Mouse (Mus musculus): Measurements from ENCODE around the gene Tmem269. TPM values are rescaled to one million over a fixed set of nuclear protein-coding genes. Genes with fewer than 3 reads are reported as not detected.

Gene Tmem269
- polyA plus RNA-seq (2012; rRNA removed): 1.1 and 1.2 TPM in 2 replicates

DNA sequence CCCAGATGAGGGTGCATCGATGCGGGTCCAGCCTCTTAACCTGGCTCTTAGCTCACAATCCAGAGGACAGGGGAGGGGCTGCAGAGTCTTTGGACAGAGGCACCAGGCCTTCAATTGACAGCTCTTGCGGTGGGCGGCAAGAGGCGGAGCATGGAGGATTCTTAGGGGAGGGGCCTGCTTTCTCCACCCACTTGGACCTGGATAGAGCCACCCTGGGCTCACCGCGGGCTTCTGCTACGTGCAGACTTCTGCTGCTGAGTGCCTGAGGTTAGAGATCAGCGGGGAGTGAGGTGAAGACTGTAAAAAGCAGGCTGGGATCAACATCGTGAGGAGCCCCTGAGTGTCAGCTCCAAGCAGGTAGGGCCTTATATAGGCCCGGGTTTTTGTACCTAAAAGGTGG is at the start of gene Tmem269:
Gene Tmem269 (minus strand): TSS at position 49 of the 400 bp plus-strand sequence.
- DNase-seq (ENCODE audit: extremely low spot score in 1 of 2, low spot score in 1 of 2): no peak

DNA sequence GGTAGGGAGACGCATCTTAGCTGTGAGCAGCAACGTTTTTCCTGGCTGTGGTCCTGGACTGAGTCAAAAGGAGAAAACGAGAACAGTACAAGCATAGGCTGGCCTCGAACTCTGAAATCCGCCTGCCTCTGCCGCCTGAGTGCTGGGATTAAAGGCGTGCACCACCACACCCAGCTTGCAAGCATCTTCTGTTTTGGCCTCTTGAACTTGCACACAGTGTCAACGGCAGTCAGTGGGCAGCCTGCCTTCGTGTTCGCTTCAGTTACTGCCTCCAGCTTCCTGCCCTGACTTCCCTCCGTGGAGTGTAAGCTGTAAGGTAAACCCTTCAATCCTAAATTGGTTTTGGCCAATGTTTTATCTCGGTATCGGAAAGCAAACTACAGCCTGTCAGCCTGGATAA is 48.6 kb upstream of the Tmem269 start:
- no peak for DNase-seq (ENCODE audit: extremely low spot score in 1 of 2, low spot score in 1 of 2)

DNA sequence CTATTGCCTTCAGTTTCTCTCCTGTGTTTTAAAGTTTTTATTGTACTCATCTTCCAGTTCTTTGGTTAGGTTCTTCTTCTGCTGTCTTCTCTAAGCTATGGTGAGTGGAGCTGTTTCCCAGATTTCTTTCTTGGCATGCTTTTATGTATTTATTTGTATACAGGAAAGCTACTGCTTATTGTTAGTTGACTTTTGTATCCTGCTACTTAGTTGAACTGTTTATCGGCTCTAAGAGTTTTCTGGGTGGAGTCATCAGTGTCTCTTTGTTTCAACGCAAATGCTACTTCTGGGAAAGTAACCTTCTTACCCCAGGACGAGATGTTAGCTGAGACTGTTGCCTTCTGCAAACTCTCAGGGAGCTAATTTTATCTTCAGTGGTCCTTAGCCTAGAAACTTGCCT is 45.4 kb upstream of the Tmem269 start:
- DNase-seq (ENCODE audit: extremely low spot score in 1 of 2, low spot score in 1 of 2): no peak

DNA sequence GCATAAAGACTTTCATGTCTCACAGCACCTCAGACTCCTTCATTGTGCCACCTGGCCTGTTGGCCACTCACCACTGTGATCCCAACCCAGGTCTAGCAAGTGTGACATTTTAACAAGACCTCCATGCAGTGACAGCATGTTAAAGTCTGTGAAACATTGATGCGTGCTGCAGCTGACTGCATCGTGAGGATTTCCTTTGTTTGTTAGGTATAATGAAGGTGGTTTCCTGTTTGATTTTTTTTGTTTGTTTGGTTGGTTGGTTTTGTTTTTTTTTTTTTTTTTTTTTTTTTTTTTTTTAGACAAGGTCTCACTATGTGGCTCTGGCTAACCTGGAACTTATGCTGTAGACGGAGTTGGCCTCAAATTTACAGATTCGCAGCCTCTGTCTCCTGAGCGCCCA is 44.5 kb upstream of the Tmem269 start:
- DNase-seq (ENCODE audit: extremely low spot score in 1 of 2, low spot score in 1 of 2): no peak

DNA sequence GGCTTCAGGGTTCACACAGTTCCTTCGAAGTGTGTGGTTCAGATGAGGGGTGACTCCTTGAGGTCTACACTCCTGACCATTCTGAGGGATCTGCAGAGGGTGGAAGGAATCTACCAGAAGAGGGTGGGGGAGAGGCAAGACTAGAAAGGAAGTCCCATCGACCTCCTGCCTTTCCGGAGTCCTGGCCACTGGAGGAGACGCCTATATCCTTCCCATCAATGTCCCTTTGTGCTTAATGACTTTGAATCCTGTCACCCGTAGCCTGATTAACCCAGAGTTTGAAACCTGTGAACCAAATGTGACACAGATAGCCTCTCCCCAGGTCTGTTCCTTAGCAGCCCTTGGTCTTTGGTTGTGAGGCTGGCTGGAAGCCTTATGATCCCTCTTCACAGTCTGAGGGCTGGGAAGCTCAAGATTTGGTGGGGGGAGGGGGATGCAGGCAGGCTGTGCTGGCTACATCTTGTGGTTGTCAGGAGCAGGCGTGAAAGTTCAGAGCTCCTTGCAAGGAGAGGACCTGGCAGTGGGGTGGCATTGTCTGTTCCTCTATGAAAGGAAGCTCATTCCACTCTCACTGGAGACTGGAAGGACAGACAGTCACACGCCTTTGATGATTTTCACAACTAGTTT is 43.2 kb upstream of the Tmem269 start:
- no peak for DNase-seq (ENCODE audit: extremely low spot score in 1 of 2, low spot score in 1 of 2)

DNA sequence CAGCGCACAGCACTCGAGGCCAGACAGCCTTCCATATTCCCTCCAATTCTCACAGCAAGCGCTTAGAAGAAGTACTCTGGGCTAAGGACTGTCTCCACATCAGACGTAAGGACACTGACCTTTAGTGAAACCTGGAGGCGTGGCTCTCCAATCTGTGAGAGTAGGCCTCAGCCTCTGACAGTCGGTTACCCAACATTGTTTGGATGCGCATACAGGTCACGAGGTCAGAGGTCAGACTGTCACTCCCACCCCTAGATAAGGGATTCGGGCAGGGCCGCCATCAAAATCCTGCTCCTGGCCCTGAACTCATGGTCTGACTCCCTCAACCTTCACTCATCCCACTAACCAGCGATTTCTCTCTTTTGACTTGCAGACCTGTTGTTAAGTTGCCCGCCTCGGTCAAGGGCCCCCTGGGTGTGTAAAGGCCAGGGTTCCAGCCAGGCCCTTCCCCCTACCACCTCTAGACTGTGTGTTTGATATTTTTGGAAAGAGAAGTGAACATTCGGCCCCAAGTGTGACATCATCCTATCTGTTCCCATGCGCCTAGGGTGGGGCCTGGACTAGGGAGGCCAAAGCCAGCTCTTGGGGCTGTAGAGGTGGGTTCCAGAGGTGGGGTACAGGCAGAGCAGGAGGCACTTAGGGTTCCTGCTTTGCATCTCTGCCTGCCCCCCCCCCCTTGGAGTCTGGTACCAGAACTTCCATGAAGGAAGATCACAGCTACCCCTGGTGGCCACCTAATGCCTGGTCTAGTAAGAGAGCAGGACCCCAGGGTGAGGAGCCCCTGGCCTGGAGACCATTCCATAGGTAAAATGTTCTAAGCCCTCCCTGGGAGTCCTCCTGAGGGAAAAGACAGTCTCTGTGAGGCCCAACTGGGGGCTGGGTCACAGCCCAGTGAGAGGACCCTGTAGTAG is 41.6 kb upstream of the Tmem269 start:
- DNase-seq (ENCODE audit: extremely low spot score in 1 of 2, low spot score in 1 of 2): no peak

DNA sequence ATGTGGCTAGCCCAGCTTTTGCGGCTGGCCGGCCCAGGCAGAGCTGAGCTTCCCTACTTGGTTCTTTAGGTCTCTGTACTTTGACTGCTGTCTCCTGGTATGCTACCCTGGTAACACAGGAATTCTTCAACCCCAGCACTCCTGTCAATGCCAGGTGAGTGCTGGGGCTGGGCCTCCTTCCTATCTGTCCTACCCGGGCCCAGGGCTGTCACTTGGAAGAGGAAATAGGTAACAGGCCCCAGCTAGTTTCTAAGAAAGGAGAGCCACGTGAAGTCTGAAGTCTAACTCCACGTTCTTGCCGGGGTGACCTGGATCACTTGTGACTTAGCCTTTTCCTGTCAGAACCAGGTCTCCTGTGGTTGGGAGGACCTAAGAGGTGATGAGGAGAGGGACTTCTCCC is 39.1 kb upstream of the Tmem269 start:
- no peak for DNase-seq (ENCODE audit: extremely low spot score in 1 of 2, low spot score in 1 of 2)

DNA sequence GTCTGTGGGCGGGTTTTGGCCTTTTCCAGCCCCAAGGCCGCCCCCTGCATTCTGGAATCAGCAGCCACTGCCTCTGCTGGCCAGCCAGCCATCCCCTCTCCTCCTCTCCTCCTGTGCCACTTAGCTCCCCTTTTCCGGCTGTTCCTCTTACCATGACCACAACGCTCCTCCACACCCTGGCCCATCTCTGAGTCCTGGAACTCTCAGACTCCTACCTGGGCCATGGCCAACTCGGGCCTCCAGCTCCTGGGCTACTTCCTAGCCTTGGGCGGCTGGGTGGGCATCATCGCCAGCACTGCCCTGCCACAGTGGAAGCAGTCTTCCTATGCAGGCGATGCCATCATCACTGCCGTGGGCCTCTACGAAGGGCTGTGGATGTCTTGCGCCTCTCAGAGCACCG is 37.3 kb upstream of the Tmem269 start, which contains the start of gene Cldn19:
Gene Cldn19 (plus strand): TSS at position 64 of the 400 bp plus-strand sequence.
- no peak for DNase-seq (ENCODE audit: extremely low spot score in 1 of 2, low spot score in 1 of 2)

DNA sequence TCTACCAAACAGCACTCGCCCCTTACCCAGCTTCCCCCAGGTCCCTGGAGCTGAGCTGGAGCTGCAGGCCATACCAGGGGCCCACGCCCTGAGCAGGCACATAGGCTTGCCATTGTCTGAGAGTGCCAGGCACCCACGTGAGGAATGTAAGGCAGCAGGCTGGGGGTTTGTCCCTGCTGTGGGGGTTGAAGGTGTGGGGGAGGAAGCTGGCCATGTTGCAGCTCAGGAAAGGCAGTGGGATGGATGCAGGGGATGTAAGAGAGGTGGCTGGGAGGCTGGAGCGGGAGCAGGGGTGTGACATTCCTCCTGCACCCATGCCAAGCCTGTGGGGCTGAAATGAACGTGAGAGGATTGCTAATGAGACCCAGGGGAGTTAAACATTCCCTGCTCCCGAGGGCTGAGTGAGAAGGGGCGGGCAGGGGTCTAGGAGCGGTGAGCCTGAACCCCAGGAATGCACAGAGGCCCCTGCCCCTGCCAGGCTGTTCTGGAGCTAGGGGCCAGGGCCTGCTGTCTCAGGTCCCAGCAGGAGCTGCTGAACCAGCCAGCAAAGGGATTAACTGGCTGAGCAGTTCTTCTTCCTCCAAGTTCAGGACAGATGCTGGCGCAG is 36.1 kb upstream of the Tmem269 start:
- peak in 1 of 2 experiments; percentile 59 for DNase-seq (ENCODE audit: extremely low spot score in 1 of 2, low spot score in 1 of 2)

DNA sequence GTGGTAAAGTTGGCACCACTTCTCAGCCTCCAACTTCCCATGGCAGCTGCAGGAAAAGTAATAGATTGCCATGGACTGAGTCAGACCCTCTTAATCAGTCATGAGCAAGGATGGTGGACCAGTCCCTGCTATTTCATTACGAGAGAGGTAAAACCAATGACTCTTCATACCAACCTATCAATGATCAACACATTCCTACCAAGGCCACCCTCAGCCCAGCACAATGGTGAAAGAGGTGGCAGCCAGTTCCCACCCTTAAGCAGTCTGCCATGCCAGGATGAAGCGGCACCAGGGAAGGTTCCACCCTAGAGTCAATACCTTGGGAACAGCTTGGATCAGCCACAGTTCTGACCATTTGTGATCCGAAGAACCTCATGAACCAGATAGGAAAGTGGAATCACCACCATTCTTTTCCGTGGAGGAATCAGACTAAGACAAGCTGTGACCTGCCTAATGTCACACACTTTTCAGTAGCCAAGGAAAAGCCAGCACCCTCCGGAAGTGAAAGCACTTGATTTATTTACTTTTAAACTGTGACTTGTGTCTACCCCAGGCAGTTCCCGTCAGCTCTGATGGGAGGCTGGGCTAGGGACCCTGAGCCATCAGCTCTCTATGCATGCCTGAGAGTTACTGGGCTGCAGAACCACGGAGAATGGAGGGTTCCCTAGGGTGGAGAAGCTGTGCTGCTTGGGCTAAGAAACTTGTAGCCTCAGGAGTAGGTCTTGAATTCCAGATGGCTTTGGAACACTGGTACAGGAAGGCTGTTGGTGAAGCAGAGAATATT is 34.2 kb upstream of the Tmem269 start:
- DNase-seq (ENCODE audit: extremely low spot score in 1 of 2, low spot score in 1 of 2): no peak

DNA sequence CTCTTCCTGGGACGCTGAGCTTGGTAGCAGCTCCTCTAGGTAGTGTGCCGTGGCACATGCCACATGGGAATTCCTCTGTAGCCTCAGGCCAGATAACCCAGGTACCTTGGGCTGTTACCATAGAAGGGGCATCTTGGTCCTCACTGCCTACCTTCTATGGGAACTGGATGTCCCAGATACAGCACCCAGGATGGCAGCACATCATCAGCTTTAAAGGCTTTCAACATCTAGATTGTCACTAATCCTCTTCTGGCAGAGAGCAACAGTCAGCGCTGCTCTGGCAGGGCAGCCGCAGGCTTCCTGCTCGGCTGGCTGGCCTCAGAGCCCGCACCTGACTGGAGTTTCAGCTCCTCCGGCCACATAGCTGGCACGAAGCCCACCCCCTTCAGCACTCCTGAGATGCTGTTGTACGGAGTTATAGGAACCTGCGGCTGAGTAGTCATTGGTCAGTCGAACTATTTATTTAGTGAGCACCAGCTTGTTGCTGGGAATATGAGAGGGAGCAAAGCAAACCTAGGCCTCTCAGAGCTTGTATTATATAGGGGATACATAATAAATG is 30.5 kb upstream of the Tmem269 start:
- no peak for DNase-seq (ENCODE audit: extremely low spot score in 1 of 2, low spot score in 1 of 2)

DNA sequence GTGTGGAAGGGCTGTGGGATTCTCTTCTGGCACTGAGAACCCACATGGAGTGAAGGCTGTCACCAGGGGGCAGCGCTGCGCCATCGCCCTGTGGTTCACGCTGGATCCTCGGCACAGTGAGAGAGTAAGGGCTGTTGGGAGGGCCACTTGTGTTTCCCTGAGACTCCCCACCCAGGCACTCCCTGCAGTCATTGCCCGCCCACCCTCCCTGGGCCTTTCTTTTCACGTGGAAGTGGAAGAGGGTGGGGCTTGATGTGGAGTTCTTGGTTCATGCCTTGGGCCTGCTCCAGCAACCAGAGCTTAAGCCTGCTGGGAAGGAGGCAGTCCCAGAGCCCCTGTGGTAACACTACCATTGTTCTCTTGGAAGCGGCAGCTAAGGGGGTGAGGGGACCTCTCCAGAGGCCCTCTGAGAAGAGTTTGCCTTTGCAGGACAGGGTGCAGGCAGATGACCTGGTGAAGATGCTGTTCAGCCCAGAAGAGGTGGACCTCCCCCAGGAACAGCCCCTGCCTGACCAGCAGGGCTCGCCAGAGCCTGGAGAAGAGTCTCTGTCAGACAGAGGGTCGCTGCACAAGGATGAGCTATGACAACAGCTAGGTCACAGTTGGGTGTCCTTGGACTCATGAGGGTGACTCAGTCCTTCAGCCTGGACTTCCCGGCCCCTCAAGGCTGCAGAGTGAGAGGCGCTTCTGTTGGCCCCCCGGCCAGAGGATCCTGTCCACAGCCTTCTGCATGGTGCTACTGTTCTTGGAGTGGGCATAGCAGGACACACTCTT is 29.6 kb upstream of the Tmem269 start:
- peak in 1 of 2 experiments; percentile 85 for DNase-seq (ENCODE audit: extremely low spot score in 1 of 2, low spot score in 1 of 2)

DNA sequence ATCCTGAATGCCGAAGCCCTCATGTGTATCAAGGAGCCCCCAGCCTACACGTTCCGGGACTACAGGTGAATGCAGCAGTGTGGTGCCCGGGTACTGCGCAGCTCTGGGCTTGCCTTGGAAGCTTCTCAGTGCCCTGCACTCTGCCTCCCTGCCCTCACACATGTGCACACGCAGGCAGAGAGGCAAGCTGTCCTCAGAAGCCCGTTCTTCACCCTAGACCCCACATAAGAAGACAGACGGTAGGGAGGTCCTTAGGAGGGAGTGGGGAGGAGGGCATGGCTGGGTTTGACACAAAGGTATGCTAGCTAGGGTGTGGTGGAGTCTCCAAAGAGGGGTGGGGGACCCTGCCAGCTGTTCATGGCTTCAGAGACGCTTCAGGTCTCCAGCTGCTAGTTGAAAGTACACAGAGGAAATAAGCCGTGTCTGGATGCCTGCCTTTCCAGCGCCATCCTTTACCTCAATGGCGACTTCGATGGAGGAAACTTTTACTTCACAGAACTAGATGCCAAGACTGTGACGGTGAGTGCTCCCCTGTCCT is 28.7 kb upstream of the Tmem269 start:
- no peak for DNase-seq (ENCODE audit: extremely low spot score in 1 of 2, low spot score in 1 of 2)

DNA sequence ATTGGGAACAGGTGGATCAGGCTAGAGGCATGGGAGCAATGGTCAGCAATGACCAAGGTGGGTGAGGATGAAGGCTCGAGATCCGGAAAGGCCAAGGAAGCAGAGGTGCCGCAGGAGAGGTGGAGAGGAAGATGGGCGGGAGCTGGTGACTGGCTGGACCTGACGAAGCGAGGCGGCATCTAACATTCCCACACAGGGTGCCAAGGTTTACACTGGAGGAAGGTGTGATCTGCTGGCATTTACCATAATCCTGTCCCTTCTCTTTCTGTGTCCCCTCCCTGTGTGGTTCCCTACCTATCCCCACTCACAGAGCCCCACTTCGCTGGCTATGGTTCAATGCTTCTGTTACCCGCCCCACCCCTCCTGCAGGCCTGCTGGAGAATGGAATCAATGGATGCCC is 27.9 kb upstream of the Tmem269 start:
- peak in 1 of 2 experiments; percentile 57 for DNase-seq (ENCODE audit: extremely low spot score in 1 of 2, low spot score in 1 of 2)

DNA sequence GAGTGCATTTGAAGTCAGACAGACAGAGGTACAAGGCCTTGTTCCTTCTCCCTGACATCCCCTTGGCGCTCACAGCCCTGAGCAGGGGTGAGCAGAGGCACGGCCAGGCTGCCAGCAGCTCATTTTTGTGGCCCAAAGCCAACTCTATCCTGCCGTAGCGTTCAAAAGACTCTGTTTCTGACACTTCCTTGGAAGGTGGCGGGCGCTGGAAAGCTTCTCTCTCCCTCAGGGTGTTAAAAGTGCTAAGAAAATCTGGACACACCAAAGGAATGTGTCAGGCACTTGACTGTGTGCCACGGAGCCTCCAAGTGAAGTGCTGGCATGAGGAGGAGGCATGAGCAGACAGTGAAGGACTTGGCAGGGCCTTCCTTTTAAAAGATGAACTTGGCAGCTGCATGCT is 27.5 kb upstream of the Tmem269 start:
- DNase-seq (ENCODE audit: extremely low spot score in 1 of 2, low spot score in 1 of 2): peak; percentile 78 to 84

DNA sequence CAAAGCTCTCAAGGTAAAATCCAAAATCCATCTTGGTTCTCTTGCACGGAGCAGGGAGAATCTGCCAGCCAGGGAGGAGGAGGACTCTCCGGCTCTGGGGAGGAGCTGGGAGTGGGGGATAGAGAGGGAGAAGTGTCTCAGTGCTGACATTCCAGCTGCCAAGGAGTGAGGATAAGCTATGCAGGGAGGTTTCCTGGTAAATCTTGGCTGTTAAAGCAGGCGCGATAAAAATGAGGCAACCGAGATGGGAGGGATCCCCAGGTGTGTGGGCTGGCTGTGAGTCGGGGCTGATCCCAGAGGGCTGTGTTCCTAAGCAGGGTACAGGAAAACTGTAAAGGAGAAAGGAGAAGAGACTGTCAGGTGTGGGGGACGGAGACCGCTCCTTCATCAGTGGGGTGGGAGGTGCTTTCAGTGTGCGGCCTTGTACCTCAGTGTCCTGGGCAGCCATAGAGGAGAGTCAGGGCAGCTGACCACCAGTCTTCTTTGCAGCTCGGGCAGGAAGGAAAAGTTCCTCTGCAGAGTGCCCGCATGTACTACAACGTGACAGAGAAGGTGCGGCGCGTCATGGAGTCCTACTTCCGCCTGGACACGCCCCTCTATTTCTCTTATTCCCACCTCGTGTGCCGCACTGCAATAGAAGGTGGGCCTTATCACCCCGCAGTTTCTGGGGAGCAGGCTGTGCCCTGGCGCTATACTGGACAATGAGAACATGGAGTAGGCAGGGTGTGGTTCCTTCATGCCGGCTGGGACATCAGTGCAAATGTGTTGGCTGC is 26.6 kb upstream of the Tmem269 start:
- peak; percentile 78 to 83 for DNase-seq (ENCODE audit: extremely low spot score in 1 of 2, low spot score in 1 of 2)

DNA sequence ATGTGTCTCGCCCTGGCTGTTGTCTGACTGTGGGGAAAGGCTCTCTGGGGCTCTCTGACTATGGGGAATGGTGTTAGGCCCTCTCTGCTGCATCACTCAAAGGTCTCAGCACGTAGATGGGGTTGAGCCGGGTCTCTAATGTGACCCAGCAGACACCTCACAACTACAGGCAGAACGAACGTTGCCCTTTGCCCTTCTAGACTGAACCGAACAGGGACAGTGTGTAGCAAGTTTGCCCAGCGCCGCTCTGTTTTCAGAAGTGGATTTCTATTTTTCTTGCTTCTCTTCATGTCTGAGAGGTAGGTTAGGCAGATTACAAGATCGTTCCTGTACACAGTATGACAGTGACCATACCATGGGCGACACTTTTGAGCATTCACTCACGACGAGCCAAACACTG is 24.6 kb upstream of the Tmem269 start:
- DNase-seq (ENCODE audit: extremely low spot score in 1 of 2, low spot score in 1 of 2): no peak

DNA sequence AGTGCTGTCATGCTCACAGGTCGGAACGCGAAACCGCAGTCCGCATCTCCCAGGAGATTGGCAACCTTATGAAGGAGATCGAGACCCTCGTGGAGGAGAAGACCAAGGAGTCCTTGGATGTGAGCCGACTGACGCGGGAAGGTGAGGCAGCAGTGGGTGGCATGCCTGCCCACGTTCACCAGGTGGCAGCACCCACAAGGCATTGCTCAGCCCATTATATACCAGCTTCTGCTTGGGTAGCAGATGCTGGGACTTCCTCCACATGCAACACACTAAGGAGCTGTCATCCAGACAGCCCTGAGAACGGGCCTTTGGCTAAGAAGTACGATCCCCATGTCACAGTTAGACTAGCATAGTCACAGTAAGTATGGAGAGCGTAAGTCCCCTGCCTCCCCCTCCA is 23.6 kb upstream of the Tmem269 start:
- DNase-seq (ENCODE audit: extremely low spot score in 1 of 2, low spot score in 1 of 2): peak; percentile 49 to 69
